Mouse (Mus musculus) hindbrain, embryonic 12.5 days (tissue): ENCODE measurements around the gene Zfp503. TPM values are rescaled to one million over a fixed set of nuclear protein-coding genes. Genes with fewer than 3 reads are reported as not detected.
A peak's percentile ranks its signal among the peaks of the same experiment; 100 is the strongest.

Experiments
- ATAC-seq: fragments of 200-750 bp; cut with Nextera tagmentation; 2 replicates; pipeline ENCODE4 v1.8.0; 2017; ENCODE audit warnings: moderate TSS enrichment; ENCODE audit not compliant: low FRiP score
- H3K27ac ChIP-seq: fragments of 300-500 bp; sonication (generic); 2 replicates; pipeline ENCODE4 v1.5.1; 2016; ENCODE audit warnings: mild to moderate bottlenecking
- H3K27me3 ChIP-seq: fragments of 300-500 bp; sonication (generic); 2 replicates; pipeline ENCODE4 v1.6.1; 2016; ENCODE audit warnings: mild to moderate bottlenecking
- H3K36me3 ChIP-seq: fragments of 300-500 bp; sonication (generic); 2 replicates; pipeline ENCODE4 v1.6.1; 2016; ENCODE audit warnings: mild to moderate bottlenecking
- H3K4me1 ChIP-seq: fragments of 300-500 bp; sonication (generic); 2 replicates; pipeline ENCODE4 v1.6.1; 2016
- H3K4me2 ChIP-seq: fragments of 300-500 bp; sonication (generic); replicated peaks from 2 replicates; pipeline ENCODE4 v1.6.1; 2016; ENCODE audit warnings: mild to moderate bottlenecking
- H3K4me3 ChIP-seq: fragments of 300-500 bp; sonication (generic); 2 replicates; pipeline ENCODE4 v1.5.1; 2016; ENCODE audit warnings: mild to moderate bottlenecking
- H3K9ac ChIP-seq: fragments of 300-500 bp; sonication (generic); 2 replicates; pipeline ENCODE4 v1.6.1; 2016; ENCODE audit warnings: mild to moderate bottlenecking, moderate library complexity
- H3K9me3 ChIP-seq: fragments of 300-500 bp; sonication (generic); replicated peaks from 2 replicates; pipeline ENCODE4 v1.6.1; 2016; ENCODE audit warnings: mild to moderate bottlenecking
- WGBS: fragments of 180-500 bp; shearing (Covaris S2); methylation state at CpG from one replicate; pipeline ENCODE4 v1.1.7; 2016; 5-methylcytosine and 5-hydroxymethylcytosine counted together
- polyA plus RNA-seq: library from polyadenylated mRNA; unstranded; fragments of >200 nt; fragmentation: Nextera tagmentation; extraction: Ambion mirVana; gene quantifications from 2 replicates; pipeline ENCODE4 v1.2.1, GENCODE M21; 2016

Gene Zfp503
- polyA plus RNA-seq, 1 experiment from 2014 or later, result 39.0 TPM

DNA sequence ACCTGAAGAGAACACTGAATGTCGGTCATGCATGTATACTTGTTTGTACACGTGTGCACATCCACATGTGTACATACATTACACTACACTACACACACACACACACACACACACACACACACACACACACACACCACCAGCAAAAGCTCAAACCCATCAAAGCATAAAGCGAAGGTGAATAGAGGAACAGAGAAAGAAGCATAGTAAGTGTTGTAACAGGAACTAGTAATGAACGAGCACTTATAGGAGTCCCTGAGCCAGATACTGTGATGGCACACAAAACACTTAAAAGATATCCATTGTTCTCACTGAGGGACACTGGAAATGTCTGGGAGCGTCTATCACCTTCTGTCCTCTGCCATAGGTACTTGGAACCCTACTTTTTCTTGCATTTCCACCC, 24.9 kb upstream of the Zfp503 start:
- Histone ChIP-seq H3K9me3 (no peaks in the 10 kb centered on the region), H3K27me3 (peaks cover 33% of the 10 kb centered on the region), H3K4me1 (peaks cover 3% of the 10 kb centered on the region; the same call in 1 of the 2 replicates), H3K9ac (no peak overlapping the region), H3K4me2 (no peak overlapping the region), H3K36me3 (no peaks in the 10 kb centered on the region), H3K27ac (no peak overlapping the region), H3K4me3 (no peak overlapping the region)
- no peak for ATAC-seq
- 92% methylated on average over 5 of the region's 5 CpGs for WGBS

- no peak overlapping the region for H3K27ac ChIP-seq
- H3K4me3 ChIP-seq, result no peak overlapping the region
- no peak overlapping the region for H3K4me2 ChIP-seq
- H3K9ac ChIP-seq, result no peak overlapping the region
- 87% methylated on average over 6 of the region's 6 CpGs for WGBS
- H3K36me3 ChIP-seq, result no peaks in the 10 kb centered on the region
- H3K27me3 ChIP-seq, result peaks cover 2% of the 10 kb centered on the region; the same call in 1 of the 2 replicates
- H3K4me1 ChIP-seq, result peaks cover 9% of the 10 kb centered on the region; the same call in 1 of the 2 replicates
- ATAC-seq, result no peak
- no peaks in the 10 kb centered on the region for H3K9me3 ChIP-seq
Observed at GRCm38 (mm10) chr14:22007006-22007405, 17.6 kb upstream of the Zfp503 start.

DNA sequence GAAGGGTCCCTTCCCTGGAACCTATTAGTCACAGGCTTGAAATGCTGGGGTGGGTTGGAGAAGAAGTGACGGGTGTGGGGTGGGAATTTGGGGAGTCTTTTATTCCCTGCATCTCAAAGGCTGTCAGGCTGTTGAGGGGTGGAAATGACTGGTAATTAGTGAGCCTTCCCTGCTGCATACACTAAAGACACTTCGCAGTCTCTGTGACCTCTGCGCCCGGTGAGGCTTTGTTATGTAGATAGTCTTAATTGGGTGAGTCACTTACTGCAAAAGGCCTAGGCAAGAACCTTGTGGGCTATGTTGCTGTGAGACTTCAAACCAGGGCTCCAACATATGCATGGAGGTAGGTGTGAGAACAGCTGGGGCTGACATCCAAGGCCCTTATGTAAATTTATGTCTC, 15.5 kb upstream of the Zfp503 start:
- Histone ChIP-seq H3K4me3 (no peak overlapping the region), H3K9me3 (no peaks in the 10 kb centered on the region), H3K4me1 (peaks cover 9% of the 10 kb centered on the region; the same call in 1 of the 2 replicates), H3K27me3 (peaks cover 2% of the 10 kb centered on the region; the same call in 1 of the 2 replicates), H3K27ac (no peak overlapping the region), H3K9ac (no peak overlapping the region), H3K36me3 (no peaks in the 10 kb centered on the region), H3K4me2 (no peak overlapping the region)
- ATAC-seq, result no peak
- WGBS, result 19% methylated on average over 4 of the region's 4 CpGs

DNA sequence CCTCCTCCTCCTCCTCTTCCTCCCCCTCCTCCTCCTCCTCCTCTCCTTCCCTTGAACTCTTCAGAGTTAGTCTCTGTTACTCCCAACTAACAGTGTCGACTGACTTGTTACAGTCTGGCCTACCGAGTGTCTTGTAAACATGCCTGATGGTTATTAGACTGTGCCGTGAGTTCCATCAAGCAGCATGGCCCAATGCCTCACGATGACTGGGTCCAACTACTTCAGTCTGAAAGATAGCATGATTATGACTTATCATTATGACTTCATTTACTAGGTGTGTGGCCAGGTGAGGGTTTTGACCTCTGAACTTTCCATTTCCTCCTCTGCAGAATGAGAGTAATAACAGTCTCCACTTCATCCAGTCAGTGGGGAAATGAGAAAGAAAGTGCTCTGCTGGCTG, 14.2 kb upstream of the Zfp503 start:
- no peak overlapping the region for H3K4me2 ChIP-seq
- no peak overlapping the region for H3K27ac ChIP-seq
- ATAC-seq, result no peak
- H3K27me3 ChIP-seq, result peaks cover 2% of the 10 kb centered on the region; the same call in 1 of the 2 replicates
- H3K9ac ChIP-seq, result no peak overlapping the region
- 86% methylated on average over 4 of the region's 4 CpGs for WGBS
- H3K4me1 ChIP-seq, result peaks cover 9% of the 10 kb centered on the region; the same call in 1 of the 2 replicates
- no peaks in the 10 kb centered on the region for H3K36me3 ChIP-seq
- no peaks in the 10 kb centered on the region for H3K9me3 ChIP-seq
- H3K4me3 ChIP-seq, result no peak overlapping the region

- ATAC-seq, result no peak
- H3K4me2 ChIP-seq, result no peak overlapping the region
- no peak overlapping the region for H3K9ac ChIP-seq
- no peak overlapping the region for H3K27ac ChIP-seq
- WGBS, result 93% methylated on average over 1 of the region's 1 CpGs
- no peaks in the 10 kb centered on the region for H3K9me3 ChIP-seq
- peaks cover 9% of the 10 kb centered on the region; the same call in 1 of the 2 replicates for H3K4me1 ChIP-seq
- H3K4me3 ChIP-seq, result no peak overlapping the region
- peaks cover 2% of the 10 kb centered on the region; the same call in 1 of the 2 replicates for H3K27me3 ChIP-seq
- H3K36me3 ChIP-seq, result no peaks in the 10 kb centered on the region
Observed at GRCm38 (mm10) chr14:22003231-22003630, 13.8 kb upstream of the Zfp503 start.

- no peak overlapping the region for H3K9ac ChIP-seq
- peaks cover 11% of the 10 kb centered on the region for H3K4me1 ChIP-seq
- peaks cover 13% of the 10 kb centered on the region for H3K27me3 ChIP-seq
- H3K36me3 ChIP-seq, result no peaks in the 10 kb centered on the region
- no peak for ATAC-seq
- 87% methylated on average over 4 of the region's 4 CpGs for WGBS
- H3K27ac ChIP-seq, result no peak overlapping the region
- H3K4me3 ChIP-seq, result no peak overlapping the region
- no peak overlapping the region for H3K4me2 ChIP-seq
- no peaks in the 10 kb centered on the region for H3K9me3 ChIP-seq
Observed at GRCm38 (mm10) chr14:21999588-21999987, 10.2 kb upstream of the Zfp503 start.

GRCm38 (mm10) chr14:21995031-21995754, 5.8 kb upstream of the Zfp503 start:
- Histone ChIP-seq H3K9me3 (no peaks in the 10 kb centered on the region), H3K4me2 (peak overlapping the region; percentile 68), H3K27me3 (peaks cover 39% of the 10 kb centered on the region), H3K9ac (peak overlapping the region; percentile 63), H3K4me1 (peaks cover 35% of the 10 kb centered on the region), H3K4me3 (peak overlapping the region; percentile 46), H3K27ac (peak overlapping the region; percentile 67), H3K36me3 (no peaks in the 10 kb centered on the region)
- WGBS, result under 1% methylated on average over 34 of the region's 36 CpGs
- ATAC-seq, result peak; percentile 64

- H3K4me3 ChIP-seq, result peak overlapping the region; percentile 46
- H3K36me3 ChIP-seq, result no peaks in the 10 kb centered on the region
- under 1% methylated on average over 44 of the region's 44 CpGs for WGBS
- no peaks in the 10 kb centered on the region for H3K9me3 ChIP-seq
- peak overlapping the region; percentile 63 for H3K9ac ChIP-seq
- H3K27me3 ChIP-seq, result peaks cover 41% of the 10 kb centered on the region
- peaks cover 43% of the 10 kb centered on the region for H3K4me1 ChIP-seq
- peak overlapping the region; percentile 68 for H3K4me2 ChIP-seq
- peak overlapping the region; percentile 67 for H3K27ac ChIP-seq
- no peak for ATAC-seq
Observed at GRCm38 (mm10) chr14:21994061-21994990, 4.9 kb upstream of the Zfp503 start.

- no peaks in the 10 kb centered on the region for H3K9me3 ChIP-seq
- H3K4me1 ChIP-seq, result peaks cover 48% of the 10 kb centered on the region
- no peak overlapping the region for H3K9ac ChIP-seq
- ATAC-seq, result no peak
- peak overlapping the region; percentile 35; the same call in 1 of the 2 replicates for H3K27ac ChIP-seq
- WGBS, result 7% methylated on average over 14 of the region's 14 CpGs
- peak overlapping the region; percentile 46; the same call in 1 of the 2 replicates for H3K4me3 ChIP-seq
- peak overlapping the region; percentile 68 for H3K4me2 ChIP-seq
- H3K27me3 ChIP-seq, result peaks cover 45% of the 10 kb centered on the region
- no peaks in the 10 kb centered on the region for H3K36me3 ChIP-seq
Observed at GRCm38 (mm10) chr14:21993251-21994060, 4.1 kb upstream of the Zfp503 start.

- Histone ChIP-seq H3K27ac (no peak overlapping the region), H3K27me3 (peaks cover 45% of the 10 kb centered on the region), H3K36me3 (no peaks in the 10 kb centered on the region), H3K4me3 (peak overlapping the region; percentile 83; the same call in 1 of the 2 replicates), H3K4me2 (peak overlapping the region; percentile 76), H3K9ac (peak overlapping the region; percentile 41), H3K9me3 (no peaks in the 10 kb centered on the region), H3K4me1 (peaks cover 48% of the 10 kb centered on the region)
- no peak for ATAC-seq
- WGBS, result 30% methylated on average over 4 of the region's 4 CpGs
Observed at GRCm38 (mm10) chr14:21992321-21992885, 3.0 kb upstream of the Zfp503 start.

DNA sequence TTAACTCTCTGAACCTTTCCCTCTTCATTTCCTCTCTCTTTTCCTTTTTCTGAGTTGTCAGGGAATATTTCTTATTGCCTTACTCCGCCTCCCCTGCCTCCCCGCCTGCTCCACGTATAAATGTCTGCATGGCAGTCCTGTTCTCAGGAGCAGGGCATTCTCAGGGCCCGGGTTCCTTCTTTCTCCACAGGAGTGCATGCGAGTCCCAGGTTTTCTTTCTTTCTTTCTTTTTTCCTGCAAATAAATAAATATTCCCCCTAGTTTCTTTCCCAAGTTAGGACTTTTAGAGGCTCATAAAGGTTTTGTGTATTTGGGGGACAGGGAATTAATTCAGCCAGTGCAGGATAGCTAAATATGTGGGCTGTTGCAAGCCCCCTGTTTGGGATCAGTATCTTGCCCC, 2.5 kb upstream of the Zfp503 start:
- Histone ChIP-seq H3K36me3 (no peaks in the 10 kb centered on the region), H3K9ac (peak overlapping the region; percentile 41), H3K4me2 (peak overlapping the region; percentile 76), H3K9me3 (no peaks in the 10 kb centered on the region), H3K27me3 (peaks cover 44% of the 10 kb centered on the region), H3K4me3 (peak overlapping the region; percentile 83), H3K27ac (0 out of 2 replicates have a peak overlapping the region, but pooled peaks have one; percentile 52), H3K4me1 (peaks cover 50% of the 10 kb centered on the region)
- no peak for ATAC-seq
- 9% methylated on average over 5 of the region's 5 CpGs for WGBS
